Mouse (Mus musculus): ENCODE results near the gene Dhrs3. TPM values are rescaled to one million over a fixed set of nuclear protein-coding genes. Genes with fewer than 3 reads are reported as not detected.

Dhrs3 gene
- polyA plus RNA-seq, 1 experiment from 2014 or later: 36.5 TPM

DNA sequence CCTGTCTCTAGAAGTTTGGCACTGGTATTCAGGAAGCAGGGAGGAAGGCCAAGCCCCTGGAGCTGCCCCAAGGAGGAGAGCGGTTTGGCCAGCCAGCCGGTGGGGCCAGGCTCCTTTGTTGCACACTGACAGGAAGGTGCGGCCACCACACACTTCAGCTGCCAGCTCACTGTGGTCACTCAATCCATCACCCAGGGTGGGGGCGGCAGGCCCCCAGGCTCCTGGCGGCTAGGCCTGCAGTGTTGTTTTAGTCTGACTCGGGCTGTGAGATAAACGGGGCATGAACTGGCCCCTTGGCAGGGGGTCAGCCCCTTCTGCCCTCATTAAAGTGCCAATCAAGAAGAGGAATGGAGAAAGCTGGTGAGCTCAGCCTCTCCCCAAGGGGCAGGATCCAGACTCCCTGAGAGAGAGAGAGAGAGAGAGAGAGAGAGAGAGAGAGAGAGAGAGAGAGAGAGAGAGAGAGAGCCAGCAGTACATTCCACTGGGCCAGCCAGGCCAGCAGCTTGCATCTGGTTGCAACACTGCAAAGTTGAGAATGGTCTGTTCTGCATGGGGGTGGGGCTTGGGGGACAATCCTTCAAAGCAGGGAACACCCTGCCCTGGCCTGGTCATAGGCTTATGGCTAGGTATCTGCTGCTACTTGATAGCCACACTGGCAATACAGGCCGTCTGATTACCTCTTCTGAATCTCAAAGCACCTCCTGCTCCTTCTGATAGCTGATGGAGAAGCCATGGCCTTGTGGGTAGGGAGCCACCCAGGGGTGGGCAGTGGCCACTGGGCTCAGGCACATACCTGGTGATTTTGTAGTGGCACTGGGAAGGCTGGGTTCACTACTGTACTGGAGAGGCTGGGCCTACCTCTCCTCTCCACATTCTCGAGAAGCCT is 57.1 kb downstream of the Dhrs3 start:
- peak; percentile 75 for DNase-seq
- 13% methylated on average over 9 of the region's 9 CpGs for WGBS
- H3K9ac ChIP-seq: no peak overlapping the region; the same call in 1 of the 2 replicates
- peak overlapping the region; percentile 75 for H3K27ac ChIP-seq (ENCODE audit: low read depth)
- peak; percentile 89 for ATAC-seq (ENCODE audit: insufficient read depth)
- H3K4me1 ChIP-seq (ENCODE audit: insufficient read depth): peaks cover 14% of the 10 kb centered on the region
- no peaks in the 10 kb centered on the region for H3K27me3 ChIP-seq (ENCODE audit: insufficient read depth, low read length)
- H3K9me3 ChIP-seq (ENCODE audit: low read depth, low read length): no peaks in the 10 kb centered on the region
- no peaks in the 10 kb centered on the region for H3K36me3 ChIP-seq (ENCODE audit: insufficient read depth)
- H3K4me3 ChIP-seq (ENCODE audit: low read depth, low read length): no peak overlapping the region
- TF ChIP-seq CTCF (IDR thresholded peaks at IDR 0.05; ENCODE audit: low read depth): no peak
- no peak overlapping the region; the same call in 1 of the 2 replicates for H3K4me2 ChIP-seq

DNA sequence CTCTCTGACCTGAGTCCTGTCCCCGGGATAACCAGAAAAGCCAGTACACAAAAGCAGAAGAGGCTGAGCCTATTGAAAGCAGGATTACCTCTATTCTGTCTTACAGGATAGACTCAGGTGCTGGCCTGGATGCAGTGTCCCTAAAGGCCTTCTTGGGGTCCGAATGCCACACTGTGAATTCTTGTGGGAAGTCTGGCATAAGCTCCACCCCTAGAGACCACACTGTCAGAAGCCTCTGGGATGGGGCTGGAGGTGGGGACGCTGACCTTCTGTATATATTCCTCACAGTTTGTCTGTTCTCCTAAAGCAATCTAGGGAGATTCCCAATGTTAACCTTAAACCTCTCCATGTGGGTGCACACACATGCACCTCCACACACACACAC is 57.7 kb downstream of the Dhrs3 start:
- 48% methylated on average over 3 of the region's 3 CpGs for WGBS
- H3K36me3 ChIP-seq (ENCODE audit: insufficient read depth): no peaks in the 10 kb centered on the region
- H3K9ac ChIP-seq: no peak overlapping the region
- H3K27me3 ChIP-seq (ENCODE audit: insufficient read depth, low read length): no peaks in the 10 kb centered on the region
- DNase-seq: no peak
- no peak overlapping the region for H3K27ac ChIP-seq (ENCODE audit: low read depth)
- no peaks in the 10 kb centered on the region for H3K9me3 ChIP-seq (ENCODE audit: low read depth, low read length)
- H3K4me2 ChIP-seq: no peak overlapping the region
- no peak overlapping the region for H3K4me3 ChIP-seq (ENCODE audit: low read depth, low read length)
- TF ChIP-seq CTCF (IDR thresholded peaks at IDR 0.05; ENCODE audit: low read depth): no peak
- no peak for ATAC-seq (ENCODE audit: insufficient read depth)
- H3K4me1 ChIP-seq (ENCODE audit: insufficient read depth): peaks cover 14% of the 10 kb centered on the region

DNA sequence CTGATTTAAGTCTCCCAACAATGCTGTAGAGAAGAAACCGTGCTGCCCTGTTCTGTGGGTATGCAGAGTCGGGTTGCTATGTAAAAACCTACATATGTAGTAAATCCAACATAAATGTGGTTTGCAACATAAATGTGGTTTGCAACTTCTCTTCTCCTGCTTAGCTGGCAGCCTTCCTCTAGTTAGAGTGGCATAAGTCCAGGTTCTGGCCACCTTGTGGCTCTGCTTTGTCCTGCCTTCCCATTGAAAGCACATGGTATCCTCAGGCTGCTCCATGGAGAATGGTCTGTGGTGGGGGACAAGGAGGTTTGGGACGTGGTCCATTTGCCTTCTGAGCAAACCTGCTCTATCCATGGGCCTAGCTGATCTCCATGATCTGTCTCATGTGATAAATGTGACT is 58.3 kb downstream of the Dhrs3 start:
- H3K4me2 ChIP-seq: no peak overlapping the region
- no peak overlapping the region for H3K9ac ChIP-seq
- ATAC-seq (ENCODE audit: insufficient read depth): no peak
- H3K27ac ChIP-seq (ENCODE audit: low read depth): no peak overlapping the region
- WGBS: 83% methylated on average over 3 of the region's 3 CpGs
- peaks cover 14% of the 10 kb centered on the region for H3K4me1 ChIP-seq (ENCODE audit: insufficient read depth)
- no peak for TF ChIP-seq CTCF (IDR thresholded peaks at IDR 0.05; ENCODE audit: low read depth)
- DNase-seq: no peak
- no peaks in the 10 kb centered on the region for H3K27me3 ChIP-seq (ENCODE audit: insufficient read depth, low read length)
- no peak overlapping the region for H3K4me3 ChIP-seq (ENCODE audit: low read depth, low read length)
- no peaks in the 10 kb centered on the region for H3K9me3 ChIP-seq (ENCODE audit: low read depth, low read length)
- H3K36me3 ChIP-seq (ENCODE audit: insufficient read depth): no peaks in the 10 kb centered on the region

DNA sequence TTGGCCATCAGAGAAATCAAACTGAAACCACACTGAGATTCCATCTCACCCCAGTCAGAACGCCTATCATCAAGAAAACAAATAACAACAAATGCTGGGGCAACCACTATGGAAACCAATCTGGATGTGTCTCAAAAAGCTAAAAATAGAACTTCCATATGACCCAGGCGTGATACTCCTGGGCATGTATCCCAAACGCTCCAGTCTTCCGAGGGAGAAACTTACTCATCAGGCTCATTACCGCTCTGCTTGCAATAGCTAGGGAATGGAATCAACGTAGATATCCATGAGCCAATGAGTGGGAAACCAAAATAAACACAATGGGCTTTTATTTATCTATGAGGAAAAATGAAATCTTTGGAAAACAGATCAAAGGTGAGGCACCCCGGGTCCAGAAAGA is 59.2 kb downstream of the Dhrs3 start:
- WGBS: 54% methylated on average over 7 of the region's 7 CpGs
- Histone ChIP-seq H3K27me3 (ENCODE audit: insufficient read depth, low read length) (no peaks in the 10 kb centered on the region), H3K27ac (ENCODE audit: low read depth) (no peak overlapping the region), H3K36me3 (ENCODE audit: insufficient read depth) (no peaks in the 10 kb centered on the region), H3K4me3 (ENCODE audit: low read depth, low read length) (no peak overlapping the region), H3K4me1 (ENCODE audit: insufficient read depth) (peaks cover 14% of the 10 kb centered on the region), H3K9me3 (ENCODE audit: low read depth, low read length) (no peaks in the 10 kb centered on the region), H3K9ac (no peak overlapping the region), H3K4me2 (no peak overlapping the region)
- ATAC-seq (ENCODE audit: insufficient read depth) (no peak), DNase-seq (peak; percentile 73)
- TF ChIP-seq CTCF (IDR thresholded peaks at IDR 0.05; ENCODE audit: low read depth): no peak

DNA sequence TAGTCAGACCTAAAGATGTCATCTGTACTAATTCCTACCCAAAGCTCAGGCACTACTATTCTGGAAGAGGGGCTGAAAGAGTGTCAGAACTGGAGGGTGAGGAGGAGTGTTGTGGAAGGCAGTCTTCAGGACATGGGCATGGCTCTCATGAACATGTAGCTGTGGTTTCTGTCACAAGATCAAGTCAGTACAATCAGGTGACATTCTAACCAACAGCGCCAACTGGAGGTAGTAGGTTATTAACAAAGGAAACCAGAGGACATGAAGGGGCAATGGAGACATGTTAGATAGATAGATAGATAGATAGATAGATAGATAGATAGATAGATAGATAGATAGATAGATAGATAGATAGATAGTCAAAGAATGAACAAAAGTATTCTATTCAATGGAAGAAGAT is 60.8 kb downstream of the Dhrs3 start:
- no peak for TF ChIP-seq CTCF (IDR thresholded peaks at IDR 0.05; ENCODE audit: low read depth)
- 87% methylated on average over 1 of the region's 1 CpGs for WGBS

DNA sequence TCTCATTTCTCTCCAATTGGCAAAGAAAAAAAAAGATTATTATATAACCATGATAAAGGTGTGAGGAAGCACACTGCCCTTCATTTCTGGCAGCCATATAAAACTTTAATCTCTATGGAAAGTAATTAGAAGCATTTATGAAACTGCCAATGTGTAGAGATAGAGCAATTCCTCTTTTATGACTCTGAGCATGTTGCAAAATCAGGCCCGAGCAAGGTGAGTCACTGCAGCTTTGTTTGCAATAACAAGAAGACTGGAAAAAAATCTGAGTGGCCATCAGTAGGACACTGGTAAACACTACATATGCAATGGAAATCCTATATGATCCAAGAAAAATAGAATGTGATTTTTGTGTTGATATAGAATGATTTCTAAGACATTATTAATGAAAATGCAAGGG is 63.2 kb downstream of the Dhrs3 start:
- DNase-seq (no peak), ATAC-seq (ENCODE audit: insufficient read depth) (no peak)
- Histone ChIP-seq H3K4me2 (no peak overlapping the region), H3K27ac (ENCODE audit: low read depth) (no peak overlapping the region), H3K9me3 (ENCODE audit: low read depth, low read length) (no peaks in the 10 kb centered on the region), H3K4me3 (ENCODE audit: low read depth, low read length) (no peak overlapping the region), H3K9ac (no peak overlapping the region), H3K27me3 (ENCODE audit: insufficient read depth, low read length) (no peaks in the 10 kb centered on the region), H3K4me1 (ENCODE audit: insufficient read depth) (no peaks in the 10 kb centered on the region), H3K36me3 (ENCODE audit: insufficient read depth) (no peaks in the 10 kb centered on the region)
- no peak for TF ChIP-seq CTCF (IDR thresholded peaks at IDR 0.05; ENCODE audit: low read depth)
- 72% methylated on average over 1 of the region's 1 CpGs for WGBS

More for the DNA sequence above, 60.8 kb downstream of the Dhrs3 start:
- H3K4me2 ChIP-seq: no peak overlapping the region
- DNase-seq: no peak
- H3K4me3 ChIP-seq (ENCODE audit: low read depth, low read length): no peak overlapping the region
- H3K36me3 ChIP-seq (ENCODE audit: insufficient read depth): no peaks in the 10 kb centered on the region
- no peak for ATAC-seq (ENCODE audit: insufficient read depth)
- no peak overlapping the region for H3K9ac ChIP-seq
- no peaks in the 10 kb centered on the region for H3K27me3 ChIP-seq (ENCODE audit: insufficient read depth, low read length)
- H3K27ac ChIP-seq (ENCODE audit: low read depth): no peak overlapping the region
- H3K9me3 ChIP-seq (ENCODE audit: low read depth, low read length): no peaks in the 10 kb centered on the region
- peaks cover 10% of the 10 kb centered on the region for H3K4me1 ChIP-seq (ENCODE audit: insufficient read depth)

DNA sequence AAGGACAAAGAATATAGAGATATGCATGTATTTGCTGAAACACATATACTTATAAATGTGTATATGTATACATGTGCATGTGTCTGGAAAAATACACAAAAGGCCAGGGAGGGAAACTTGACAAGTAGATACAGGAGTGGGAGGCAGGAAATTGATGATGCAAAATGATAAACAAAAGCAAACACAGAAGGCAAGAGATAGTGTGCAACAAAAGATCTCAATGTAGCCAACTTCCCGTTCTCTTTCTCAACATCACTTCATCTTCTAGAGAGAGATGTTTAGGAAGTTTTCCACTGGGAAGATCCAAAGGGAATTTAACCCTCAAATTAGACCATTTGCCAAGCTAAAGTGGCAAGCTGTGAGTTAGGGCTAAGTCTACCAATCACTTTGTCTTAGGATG is 63.7 kb downstream of the Dhrs3 start:
- H3K9ac ChIP-seq: no peak overlapping the region
- no peak overlapping the region for H3K4me2 ChIP-seq
- no peaks in the 10 kb centered on the region for H3K4me1 ChIP-seq (ENCODE audit: insufficient read depth)
- no peak overlapping the region for H3K27ac ChIP-seq (ENCODE audit: low read depth)
- no peak for TF ChIP-seq CTCF (IDR thresholded peaks at IDR 0.05; ENCODE audit: low read depth)
- ATAC-seq (ENCODE audit: insufficient read depth) (no peak), DNase-seq (peak; percentile 52)
- H3K9me3 ChIP-seq (ENCODE audit: low read depth, low read length): no peaks in the 10 kb centered on the region
- H3K4me3 ChIP-seq (ENCODE audit: low read depth, low read length): no peak overlapping the region
- 13% methylated on average over 1 of the region's 1 CpGs for WGBS
- no peaks in the 10 kb centered on the region for H3K36me3 ChIP-seq (ENCODE audit: insufficient read depth)
- no peaks in the 10 kb centered on the region for H3K27me3 ChIP-seq (ENCODE audit: insufficient read depth, low read length)

All from lung, embryonic 14.5 days (tissue).